Mouse (Mus musculus) heart, adult 10 weeks (tissue): ENCODE results near the gene Amigo3. TPM values are rescaled to one million over a fixed set of nuclear protein-coding genes. Genes with fewer than 3 reads are reported as not detected.

Experiments used
- polyA plus RNA-seq: library from polyadenylated mRNA; stranded (reverse); fragments of 350-450 nt; fragmentation: Illumina TruSeq; extraction: RNeasy Lipid Tissue Mini Kit (QIAGEN cat#74804); gene quantifications from one replicate; pipeline ENCODE4 v1.2.3, GENCODE M21; 2014; ENCODE audit warnings: low read depth, low replicate concordance

Gene Amigo3
- polyA plus RNA-seq = 1.6 TPM

DNA sequence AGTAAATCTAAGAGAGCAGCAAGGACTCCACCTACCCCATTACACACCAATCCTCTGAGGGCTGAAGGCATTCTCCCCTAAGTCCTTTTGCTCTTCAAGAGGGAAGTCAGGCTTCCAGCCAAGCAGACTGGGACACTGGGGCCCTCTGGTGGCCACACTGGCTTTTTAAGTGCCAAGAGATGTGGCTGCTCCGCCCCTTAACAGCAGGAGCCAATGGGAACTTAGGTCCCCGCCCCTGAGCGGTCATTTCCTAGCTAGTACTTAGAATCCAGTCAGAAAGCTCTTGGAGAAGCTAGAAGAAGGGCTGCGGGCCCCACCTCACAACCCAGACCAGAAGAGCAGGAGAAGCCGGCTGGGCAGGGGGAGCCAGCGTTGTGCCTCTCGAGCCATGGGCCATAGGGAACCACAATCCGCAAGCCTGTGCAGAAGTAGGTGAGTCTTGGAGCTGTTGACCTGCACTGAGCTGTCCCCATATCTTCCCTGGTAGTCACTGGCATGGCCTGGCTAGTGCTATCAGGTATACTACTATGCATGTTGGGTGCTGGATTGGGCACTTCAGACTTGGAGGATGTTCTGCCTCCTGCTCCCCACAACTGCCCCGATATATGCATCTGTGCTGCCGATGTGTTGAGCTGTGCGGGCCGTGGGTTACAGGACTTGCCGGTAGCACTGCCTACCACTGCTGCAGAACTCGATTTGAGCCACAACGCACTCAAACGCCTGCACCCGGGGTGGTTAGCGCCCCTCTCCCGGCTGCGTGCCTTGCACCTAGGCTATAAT, at the start of gene Amigo3:
TSS of gene Amigo3 (plus strand) at position 275 of the 780 bp plus-strand sequence.

DNA sequence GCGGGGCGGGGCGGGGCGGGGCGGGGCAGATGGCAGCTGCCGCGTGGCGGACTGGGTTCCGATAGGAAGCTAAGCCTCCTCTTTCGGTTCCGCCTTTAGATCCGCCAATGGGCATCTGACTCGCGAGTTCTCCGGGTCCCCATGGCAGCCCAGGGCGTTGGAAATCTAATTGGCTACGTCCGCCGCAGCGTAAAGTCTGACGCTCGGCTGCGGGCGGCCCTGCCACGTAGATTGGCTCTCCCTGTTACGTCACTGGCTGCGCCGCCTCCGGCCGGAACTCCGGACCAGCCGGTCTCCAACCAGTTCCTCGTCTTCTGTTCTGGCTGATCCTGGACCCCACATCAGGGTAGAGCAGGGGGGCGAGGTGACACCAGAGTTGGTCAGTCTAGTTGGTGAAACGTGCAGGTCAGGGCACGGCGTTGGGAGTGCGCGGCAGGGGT, 3.9 kb upstream of the Amigo3 start, which contains the start of gene Gmppb:
TSS of gene Gmppb (plus strand) at position 227 of the 440 bp plus-strand sequence.

DNA sequence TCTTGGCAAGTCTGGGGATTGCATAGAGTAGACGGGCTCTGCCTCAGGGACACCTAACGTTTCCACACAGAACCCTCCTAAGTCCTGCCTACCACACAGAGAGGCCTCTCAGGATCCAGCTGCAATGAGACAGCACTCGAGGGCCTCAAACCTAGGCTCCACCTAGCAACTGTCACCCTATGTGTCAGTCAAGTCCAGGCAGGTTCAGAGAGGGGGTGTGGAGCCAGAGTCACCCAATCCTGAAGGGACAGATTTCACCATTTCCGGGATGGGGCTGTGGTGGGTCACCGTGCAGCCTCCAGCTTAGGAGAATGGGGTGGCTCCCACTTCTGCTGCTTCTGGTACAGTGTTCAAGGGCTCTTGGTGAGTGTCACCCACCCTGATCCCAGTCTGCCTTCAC, 27.2 kb downstream of the Amigo3 start, which contains the start of gene Mst1:
TSS of gene Mst1 (plus strand) at position 269 of the 400 bp plus-strand sequence.

DNA sequence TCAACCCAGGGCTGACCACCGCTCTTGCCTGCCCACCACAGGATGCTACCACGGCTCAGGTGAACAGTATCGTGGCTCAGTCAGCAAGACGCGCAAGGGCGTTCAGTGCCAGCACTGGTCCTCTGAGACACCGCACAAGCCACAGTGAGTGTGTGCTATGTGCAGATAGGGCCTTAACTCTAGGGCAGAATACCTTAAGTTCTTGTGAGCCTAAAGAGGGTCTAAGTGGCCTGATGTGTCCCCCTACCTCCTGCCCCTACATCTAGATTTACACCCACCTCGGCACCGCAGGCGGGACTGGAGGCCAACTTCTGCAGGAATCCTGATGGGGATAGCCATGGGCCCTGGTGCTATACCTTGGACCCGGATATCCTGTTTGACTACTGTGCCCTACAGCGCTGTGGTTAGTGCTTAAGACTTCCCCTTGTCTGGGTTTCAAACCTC, 30.1 kb downstream of the Amigo3 start, which contains the start of gene Rnf123:
TSS of gene Rnf123 (minus strand) at position 359 of the 444 bp plus-strand sequence.

DNA sequence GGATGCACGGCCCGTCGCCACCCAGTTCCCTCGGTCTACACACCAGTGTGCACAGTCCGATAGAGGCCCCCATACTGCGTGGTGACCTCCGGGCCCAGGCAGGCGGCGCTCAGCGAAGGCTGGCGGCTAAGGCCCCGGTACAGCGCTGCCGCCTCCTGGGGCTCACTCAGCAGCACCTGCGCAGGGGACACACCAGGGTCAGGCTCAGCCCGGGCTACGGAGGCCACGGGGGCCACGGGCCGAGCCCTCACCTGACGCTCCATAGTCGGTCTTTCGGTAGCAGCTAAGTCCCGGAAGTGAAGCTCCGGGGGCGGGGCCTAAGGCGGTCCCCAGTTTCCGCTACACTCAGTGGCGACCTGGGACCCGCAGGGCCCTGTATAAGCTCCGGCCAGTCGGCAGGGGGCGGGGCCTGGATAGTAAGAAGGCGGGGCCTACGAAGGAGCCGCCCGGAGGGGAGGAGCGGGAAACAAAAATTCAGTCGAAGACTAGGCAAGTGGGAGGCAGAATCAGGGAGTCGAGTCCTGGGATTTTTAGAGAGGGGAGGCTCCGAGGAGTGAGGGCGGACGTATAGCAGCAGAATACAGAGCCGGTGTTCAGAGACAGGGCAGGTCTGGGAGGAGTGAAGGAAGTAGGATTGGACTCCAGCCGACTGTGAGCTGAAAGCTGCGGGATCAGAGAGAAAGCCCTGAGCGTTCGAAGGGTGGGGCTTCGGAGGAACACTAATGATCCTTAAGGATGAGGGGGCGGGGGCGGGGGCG, 41.4 kb downstream of the Amigo3 start, which contains the start of gene Apeh:
TSS of gene Apeh (minus strand) at position 423 of the 758 bp plus-strand sequence.

Other genes starting within 250 kb of the Amigo3 start
- gene Rbm6, start 179.9 kb upstream of the Amigo3 start, polyA plus RNA-seq = 43.5 TPM
- gene Mon1a, start 165.0 kb upstream of the Amigo3 start, polyA plus RNA-seq = 13.5 TPM
- gene Mst1r, start 146.3 kb upstream of the Amigo3 start, polyA plus RNA-seq = 4.3 TPM
- not detected for gene Actl11, start 124.7 kb upstream of the Amigo3 start, polyA plus RNA-seq
- not detected for gene Camkv, start 117.5 kb upstream of the Amigo3 start, polyA plus RNA-seq
- 0.37 TPM for gene Traip, start 103.0 kb upstream of the Amigo3 start, polyA plus RNA-seq
- 28.2 TPM for gene Uba7, start 77.7 kb upstream of the Amigo3 start, polyA plus RNA-seq
- gene Gm20661, start 70.1 kb upstream of the Amigo3 start, polyA plus RNA-seq = 0.52 TPM
- 9.8 TPM for gene Inka1, start 67.3 kb upstream of the Amigo3 start, polyA plus RNA-seq
- gene Cdhr4, start 60.7 kb upstream of the Amigo3 start, polyA plus RNA-seq = not detected
- not detected for gene Gm20662, start 56.8 kb upstream of the Amigo3 start, polyA plus RNA-seq
- 42.3 TPM for gene Ip6k1, start 50.7 kb upstream of the Amigo3 start, polyA plus RNA-seq
- 18.9 TPM for gene Gmppb, start 3.9 kb upstream of the Amigo3 start, polyA plus RNA-seq
- not detected for gene Mst1, start 27.3 kb downstream of the Amigo3 start, polyA plus RNA-seq
- 79.7 TPM for gene Rnf123, start 30.2 kb downstream of the Amigo3 start, polyA plus RNA-seq
- gene Apeh, start 41.4 kb downstream of the Amigo3 start, polyA plus RNA-seq = 47.5 TPM
- not detected for gene Bsn, start 137.2 kb downstream of the Amigo3 start, polyA plus RNA-seq
- gene Dag1, start 210.8 kb downstream of the Amigo3 start, polyA plus RNA-seq = 197 TPM
- 25.6 TPM for gene Nicn1, start 237.3 kb downstream of the Amigo3 start, polyA plus RNA-seq
- 5.7 TPM for gene Amt, start 243.7 kb downstream of the Amigo3 start, polyA plus RNA-seq